ENCODE assay signal across 21 mouse cellular contexts in genomic region chr10:62019386-62020067, GRCm38 (mm10). TPM values are rescaled to one million over a fixed set of nuclear protein-coding genes. Genes with fewer than 3 reads are reported as not detected.
DNase-seq lines count a peak whose midpoint lies in the region; TF ChIP-seq lines count a peak whose summit lies in the region.
"Had no signal": no experiment of that assay in that cellular context is flagged by ENCODE, and none has a peak within 500 bp of the region (broad histone marks: within the 10 kb centered on the region; RNA-seq: fewer than 3 reads in every experiment).

No protein-coding gene starts in this region.

- H3K9me3 ChIP-seq in E14TG2a.4 (ENCODE audit: low read length): no peaks in the 10 kb centered on the region
- H3K9me3 ChIP-seq: forebrain, embryonic 12.5 days; heart, embryonic 13.5 days; liver, embryonic 12.5 days; lung, embryonic 15.5 days had no signal

- H3K4me1 ChIP-seq in E14TG2a.4 (replicated peaks; ENCODE audit: low read depth, low read length): peaks cover 55% of the 10 kb centered on the region
- H3K4me1 ChIP-seq: liver, embryonic 12.5 days; megakaryocyte, embryonic 14.5 days had no signal

- peaks cover 14% of the 10 kb centered on the region for H3K27me3 ChIP-seq in E14TG2a.4 (ENCODE audit: insufficient read depth, low read length)
- H3K27me3 ChIP-seq: forebrain, embryonic 12.5 days; liver, embryonic 12.5 days; lung, embryonic 15.5 days had no signal

- H3K36me3 ChIP-seq in E14TG2a.4 (ENCODE audit: insufficient read depth, low read length): no peaks in the 10 kb centered on the region
- H3K36me3 ChIP-seq: forebrain, embryonic 12.5 days; heart, embryonic 13.5 days; liver, embryonic 12.5 days; lung, embryonic 15.5 days had no signal

- TF ChIP-seq CTCF in E14TG2a.4 (conservative IDR thresholded peaks at IDR 0.05; ENCODE audit: low read length): no peak

- H3K4me3 ChIP-seq in E14TG2a.4 (replicated peaks; ENCODE audit: low read length): peak overlapping the region; percentile 4; the same call in 1 of the 2 replicates
- H3K4me3 ChIP-seq: forebrain, embryonic 12.5 days; heart, embryonic 13.5 days; liver, embryonic 12.5 days; lung, embryonic 15.5 days; megakaryocyte, embryonic 14.5 days had no signal

- peak; percentile 26 for DNase-seq in lung, postnatal 10 days
- no peak for DNase-seq in lung, postnatal 14 days
- DNase-seq in embryo, embryonic 11 days: peak; percentile 32
- peak; percentile 19 for DNase-seq in retina, embryonic 14.5 days (ENCODE audit: low spot score)
- DNase-seq in gastrocnemius, postnatal 10 days: no peak
- DNase-seq in adrenal gland, postnatal 10 days: no peak
- no peak for DNase-seq in right cerebral cortex, postnatal 25 days
- DNase-seq: adrenal gland, adult 8-10 months; cerebellum, adult 11 months; heart, adult 11 months; heart, postnatal 36 days; spleen, adult 18-20 months; thymus, postnatal 14 days had no signal

RNA-seq across cellular contexts. Expression of gene Col13a1, which starts 40.6 kb away (rescaled TPM):
- total RNA-seq in gastrocnemius, postnatal 10 days (2021): 1 to 10 TPM; 3.4 to 7.2 TPM
- total RNA-seq in adrenal gland, postnatal 10 days (2021): 10 to 100 TPM in 1 of 2 experiments, 1 to 10 TPM in 1; 8.4 to 11.1 TPM
- total RNA-seq: MEL; neutrophil, adult 5-6 weeks had no signal

Comparison
In these comparisons a context has a peak if more than half of its experiments do, and no peak if none do; other contexts are left out.
1. DNase-seq: peak in lung, postnatal 10 days (single experiment), embryo, embryonic 11 days (single experiment) and retina, embryonic 14.5 days (single experiment); none in lung, postnatal 14 days (single experiment), gastrocnemius, postnatal 10 days (single experiment), adrenal gland, postnatal 10 days (single experiment) and right cerebral cortex, postnatal 25 days (single experiment).